ENCODE assay signal across 15 mouse cellular contexts in genomic region chr14:87426297-87426922, GRCm38 (mm10). TPM values are rescaled to one million over a fixed set of nuclear protein-coding genes. Genes with fewer than 3 reads are reported as not detected.
A peak's percentile ranks its signal among the peaks of the same experiment; 100 is the strongest.
DNase-seq lines count a peak whose midpoint lies in the region; ATAC-seq lines count a peak whose summit lies in the region.
"Had no signal": no experiment of that assay in that cellular context is flagged by ENCODE, and none has a peak within 500 bp of the region (broad histone marks: within the 10 kb centered on the region; RNA-seq: fewer than 3 reads in every experiment).

No protein-coding gene starts in this region.

- WGBS in heart, embryonic 14.5 days, result 29% methylated on average over 7 of the region's 7 CpGs
- 77% methylated on average over 7 of the region's 7 CpGs for WGBS in midbrain, embryonic 13.5 days
- 78% methylated on average over 7 of the region's 7 CpGs for WGBS in midbrain, embryonic 16.5 days

- intact Hi-C loops in heart, postnatal 36 days (cut with DNase I), result no loop called here

- no peak overlapping the region for H3K4me3 ChIP-seq in heart, embryonic 14.5 days (ENCODE audit: control insufficient read depth in 1 of 2, insufficient read depth in 1 of 2, low read depth in 1 of 2, low read length in 2 of 2)
- no peak overlapping the region for H3K4me3 ChIP-seq in midbrain, embryonic 13.5 days (replicated peaks)
- no peak overlapping the region for H3K4me3 ChIP-seq in midbrain, embryonic 16.5 days (ENCODE audit: low read depth, low read length)
- H3K4me3 ChIP-seq: embryonic facial prominence, embryonic 12.5 days; limb, embryonic 13.5 days; midbrain, embryonic 10.5 days had no signal

- H3K27ac ChIP-seq in heart, embryonic 14.5 days (replicated peaks in 1 of 2; ENCODE audit: control insufficient read depth in 1 of 2, insufficient read depth in 1 of 2, low read depth in 2 of 2, low read length in 2 of 2), result peak overlapping the region; percentile 3 to 37; a peak in 2 of 4 replicates
- no peak overlapping the region for H3K27ac ChIP-seq in midbrain, embryonic 13.5 days
- H3K27ac ChIP-seq in midbrain, embryonic 16.5 days (ENCODE audit: low read length), result no peak overlapping the region
- H3K27ac ChIP-seq: embryonic facial prominence, embryonic 12.5 days; kidney, postnatal 0 days; limb, embryonic 13.5 days; midbrain, embryonic 10.5 days had no signal

- H3K36me3 ChIP-seq in heart, embryonic 14.5 days (ENCODE audit: control insufficient read depth, insufficient read depth, low read length), result no peaks in the 10 kb centered on the region
- no peaks in the 10 kb centered on the region for H3K36me3 ChIP-seq in midbrain, embryonic 13.5 days
- H3K36me3 ChIP-seq in midbrain, embryonic 16.5 days (ENCODE audit: control insufficient read depth, insufficient read depth, low read length), result no peaks in the 10 kb centered on the region
- H3K36me3 ChIP-seq: embryonic facial prominence, embryonic 12.5 days; limb, embryonic 13.5 days; midbrain, embryonic 10.5 days had no signal

- H3K27me3 ChIP-seq in heart, embryonic 14.5 days (ENCODE audit: control insufficient read depth, insufficient read depth, low read length), result no peaks in the 10 kb centered on the region
- H3K27me3 ChIP-seq in midbrain, embryonic 13.5 days, result no peaks in the 10 kb centered on the region
- no peaks in the 10 kb centered on the region for H3K27me3 ChIP-seq in midbrain, embryonic 16.5 days (ENCODE audit: control insufficient read depth, insufficient read depth, low read depth, low read length)
- H3K27me3 ChIP-seq: CH12.LX; embryonic facial prominence, embryonic 12.5 days; limb, embryonic 13.5 days had no signal

- peaks cover 8 to 52% of the 10 kb centered on the region in 2 experiments for H3K4me1 ChIP-seq in heart, embryonic 14.5 days (ENCODE audit: control insufficient read depth in 2 of 2, insufficient read depth in 2 of 2, low read length in 2 of 2)
- no peaks in the 10 kb centered on the region for H3K4me1 ChIP-seq in midbrain, embryonic 13.5 days (replicated peaks)
- H3K4me1 ChIP-seq in midbrain, embryonic 16.5 days (ENCODE audit: control insufficient read depth, insufficient read depth, low read length), result no peaks in the 10 kb centered on the region
- H3K4me1 ChIP-seq: midbrain, embryonic 10.5 days had no signal

- H3K4me2 ChIP-seq in heart, embryonic 14.5 days (ENCODE audit: low read length), result peak overlapping the region; percentile 9; the same call in 1 of the 2 replicates
- no peak overlapping the region for H3K4me2 ChIP-seq in midbrain, embryonic 13.5 days (replicated peaks)
- no peak overlapping the region for H3K4me2 ChIP-seq in midbrain, embryonic 16.5 days (ENCODE audit: low read length)
- H3K4me2 ChIP-seq: embryonic facial prominence, embryonic 12.5 days; limb, embryonic 13.5 days had no signal

- no peak overlapping the region for H3K9ac ChIP-seq in heart, embryonic 14.5 days (ENCODE audit: low read length)
- H3K9ac ChIP-seq in midbrain, embryonic 13.5 days (replicated peaks), result no peak overlapping the region
- H3K9ac ChIP-seq in midbrain, embryonic 16.5 days (ENCODE audit: low read depth, low read length), result no peak overlapping the region
- H3K9ac ChIP-seq: embryonic facial prominence, embryonic 12.5 days; forebrain, postnatal 0 days; limb, embryonic 13.5 days had no signal

- no peaks in the 10 kb centered on the region for H3K9me3 ChIP-seq in heart, embryonic 14.5 days (ENCODE audit: control insufficient read depth, low read length)
- H3K9me3 ChIP-seq in midbrain, embryonic 13.5 days, result no peaks in the 10 kb centered on the region
- no peaks in the 10 kb centered on the region for H3K9me3 ChIP-seq in midbrain, embryonic 16.5 days (replicated peaks; ENCODE audit: control insufficient read depth, low read length, poor library complexity, severe bottlenecking)
- H3K9me3 ChIP-seq: embryonic facial prominence, embryonic 12.5 days; limb, embryonic 13.5 days; midbrain, embryonic 10.5 days had no signal

- no peak for ATAC-seq in heart, embryonic 14.5 days (ENCODE audit: insufficient number of reproducible peaks, insufficient read depth, low FRiP score, low read depth)
- 0 out of 2 replicates have a peak, but pooled peaks have one; percentile 66 for ATAC-seq in midbrain, embryonic 13.5 days
- ATAC-seq in midbrain, embryonic 16.5 days, result no peak
- ATAC-seq in erythroid progenitor cell, adult 5-6 weeks (replicated peaks; ENCODE audit: low FRiP score, poor library complexity, severe bottlenecking), result peak; percentile 81
- ATAC-seq: forebrain, postnatal 0 days had no signal

- no peak for DNase-seq in heart, postnatal 36 days
- DNase-seq in gastrocnemius, adult 18-20 months (ENCODE audit: low spot score), result no peak
- DNase-seq in right cerebral cortex, postnatal 25 days, result no peak
- DNase-seq: adrenal gland, postnatal 25 days; forebrain, postnatal 0 days; thymus, postnatal 25 days had no signal

RNA-seq across cellular contexts. Expression of gene Tdrd3, which starts 10.0 kb away (rescaled TPM):
- polyA plus RNA-seq in heart, embryonic 14.5 days (2014; fragmentation: Nextera tagmentation; extraction: Ambion mirVana), result 24.2 and 25.1 TPM in 2 replicates
- 10 to 100 TPM; 25.4 to 29.4 TPM for total RNA-seq in heart, postnatal 36 days (2021)
- polyA plus RNA-seq in midbrain, embryonic 13.5 days (2015; fragmentation: Nextera tagmentation; extraction: Ambion mirVana), result 45.5 and 46.2 TPM in 2 replicates
- 47.0 and 52.5 TPM in 2 replicates for polyA plus RNA-seq in midbrain, embryonic 16.5 days (2015; fragmentation: Nextera tagmentation; extraction: Ambion mirVana)
- 18.7 and 32.7 TPM in 2 replicates for total RNA-seq in erythroid progenitor cell, adult 5-6 weeks (2015; ENCODE audit: low replicate concordance)
- total RNA-seq in erythroid progenitor cell, adult 5-6 weeks (2017; ENCODE audit: low replicate concordance), result 31.3 and 38.6 TPM in 2 replicates
- 10 to 100 TPM; 21.9 to 23.4 TPM for total RNA-seq in gastrocnemius, adult 18-20 months (2021)

Comparison
In these comparisons a context has a peak if more than half of its experiments do, and no peak if none do; other contexts are left out.
1. ATAC-seq: peak in midbrain, embryonic 13.5 days (single experiment) and erythroid progenitor cell, adult 5-6 weeks (single experiment); none in heart, embryonic 14.5 days (single experiment) and midbrain, embryonic 16.5 days (single experiment).
2. H3K27ac ChIP-seq: peak in heart, embryonic 14.5 days (2 of 2); none in midbrain, embryonic 13.5 days (single experiment) and midbrain, embryonic 16.5 days (single experiment).